Mouse (Mus musculus) liver, embryonic 12.5 days (tissue): ENCODE results near the gene Adam17. TPM values are rescaled to one million over a fixed set of nuclear protein-coding genes. Genes with fewer than 3 reads are reported as not detected.

Experiments used
- ATAC-seq: fragments of 200-750 bp; cut with Nextera tagmentation; 2 replicates; pipeline ENCODE4 v1.8.0; 2017; ENCODE audit warnings: moderate number of reproducible peaks, mild to moderate bottlenecking, moderate library complexity
- H3K27ac ChIP-seq: fragments of 300-500 bp; sonication (generic); 2 replicates; pipeline ENCODE4 v1.5.1; 2016; ENCODE audit warnings: mild to moderate bottlenecking
- H3K27me3 ChIP-seq: fragments of 300-500 bp; sonication (generic); replicated peaks from 2 replicates; pipeline ENCODE4 v1.6.1; 2016; ENCODE audit warnings: mild to moderate bottlenecking, moderate library complexity
- H3K36me3 ChIP-seq: fragments of 300-500 bp; sonication (generic); 2 replicates; pipeline ENCODE4 v1.6.1; 2016; ENCODE audit warnings: mild to moderate bottlenecking, moderate library complexity
- H3K4me1 ChIP-seq: fragments of 300-500 bp; sonication (generic); 2 replicates; pipeline ENCODE4 v1.6.1; 2016
- H3K4me2 ChIP-seq: fragments of 300-500 bp; sonication (generic); 2 replicates; pipeline ENCODE4 v1.6.1; 2016; ENCODE audit warnings: mild to moderate bottlenecking, moderate library complexity
- H3K4me3 ChIP-seq: fragments of 300-500 bp; sonication (generic); 2 replicates; pipeline ENCODE4 v1.5.1; 2016; ENCODE audit warnings: mild to moderate bottlenecking, moderate library complexity
- H3K9ac ChIP-seq: fragments of 300-500 bp; sonication (generic); 2 replicates; pipeline ENCODE4 v1.6.1; 2016; ENCODE audit warnings: mild to moderate bottlenecking, moderate library complexity
- H3K9me3 ChIP-seq: fragments of 300-500 bp; sonication (generic); replicated peaks from 2 replicates; pipeline ENCODE4 v1.6.1; 2016; ENCODE audit warnings: mild to moderate bottlenecking, moderate library complexity
- WGBS: fragments of 180-500 bp; shearing (Covaris S2); methylation state at CpG from one replicate; pipeline ENCODE4 v1.1.7; 2016; ENCODE audit not compliant: insufficient replicate concordance; 5-methylcytosine and 5-hydroxymethylcytosine counted together
- polyA plus RNA-seq: library from polyadenylated mRNA; unstranded; fragments of >200 nt; fragmentation: Nextera tagmentation; extraction: Ambion mirVana; gene quantifications from 2 replicates; pipeline ENCODE4 v1.2.1, GENCODE M21; 2016

The Adam17 gene
- polyA plus RNA-seq, 1 experiment from 2014 or later, result 24.9 TPM

GRCm38 (mm10) chr12:21375376-21376157 is 2.1 kb upstream of the Adam17 start:
- H3K4me1 ChIP-seq, result peaks cover 66% of the 10 kb centered on the region
- ATAC-seq, result no peak
- WGBS, result 42% methylated on average over 3 of the region's 3 CpGs
- peak overlapping the region; percentile 52 for H3K27ac ChIP-seq
- no peak overlapping the region; the same call in 1 of the 2 replicates for H3K4me2 ChIP-seq
- H3K9me3 ChIP-seq, result no peaks in the 10 kb centered on the region
- H3K36me3 ChIP-seq, result no peaks in the 10 kb centered on the region
- no peak overlapping the region for H3K4me3 ChIP-seq
- H3K27me3 ChIP-seq, result no peaks in the 10 kb centered on the region
- H3K9ac ChIP-seq, result no peak overlapping the region

GRCm38 (mm10) chr12:21373820-21374475 is 516 bp upstream of the Adam17 start:
- Histone ChIP-seq H3K4me2 (peak overlapping the region; percentile 87), H3K27me3 (no peaks in the 10 kb centered on the region), H3K4me3 (peak overlapping the region; percentile 76), H3K9ac (peak overlapping the region; percentile 86), H3K27ac (peak overlapping the region; percentile 94), H3K9me3 (no peaks in the 10 kb centered on the region), H3K36me3 (peaks cover 2% of the 10 kb centered on the region; the same call in 1 of the 2 replicates), H3K4me1 (peaks cover 53% of the 10 kb centered on the region)
- peak; percentile 34 for ATAC-seq
- WGBS, result under 1% methylated on average over 24 of the region's 24 CpGs

GRCm38 (mm10) chr12:21370035-21370611 is 3.3 kb downstream of the Adam17 start:
- no peaks in the 10 kb centered on the region for H3K9me3 ChIP-seq
- no peak overlapping the region for H3K4me3 ChIP-seq
- H3K27ac ChIP-seq, result no peak overlapping the region
- peaks cover 2% of the 10 kb centered on the region; the same call in 1 of the 2 replicates for H3K36me3 ChIP-seq
- H3K4me1 ChIP-seq, result peaks cover 30% of the 10 kb centered on the region
- H3K9ac ChIP-seq, result no peak overlapping the region
- H3K4me2 ChIP-seq, result no peak overlapping the region
- no peak for ATAC-seq
- no peaks in the 10 kb centered on the region for H3K27me3 ChIP-seq
- WGBS, result 89% methylated on average over 1 of the region's 1 CpGs

- 50% methylated on average over 5 of the region's 5 CpGs for WGBS
- H3K4me2 ChIP-seq, result no peak overlapping the region
- ATAC-seq, result no peak
Observed at GRCm38 (mm10) chr12:21369087-21369410, 4.4 kb downstream of the Adam17 start.

GRCm38 (mm10) chr12:21368376-21369086 is 4.9 kb downstream of the Adam17 start:
- Histone ChIP-seq H3K4me3 (no peak overlapping the region), H3K4me2 (no peak overlapping the region), H3K27me3 (no peaks in the 10 kb centered on the region), H3K4me1 (peaks cover 31% of the 10 kb centered on the region), H3K9me3 (no peaks in the 10 kb centered on the region), H3K27ac (peak overlapping the region; percentile 43; the same call in 1 of the 2 replicates), H3K36me3 (peaks cover 11% of the 10 kb centered on the region; the same call in 1 of the 2 replicates), H3K9ac (no peak overlapping the region)
- no peak for ATAC-seq
- 90% methylated on average over 9 of the region's 9 CpGs for WGBS

More at GRCm38 (mm10) chr12:21369087-21369410, 4.4 kb downstream of the Adam17 start:
- Histone ChIP-seq H3K27me3 (no peaks in the 10 kb centered on the region), H3K4me3 (no peak overlapping the region), H3K27ac (no peak overlapping the region), H3K4me1 (peaks cover 31% of the 10 kb centered on the region), H3K36me3 (peaks cover 7% of the 10 kb centered on the region; the same call in 1 of the 2 replicates), H3K9me3 (no peaks in the 10 kb centered on the region), H3K9ac (no peak overlapping the region)

- peak overlapping the region; percentile 8; the same call in 1 of the 2 replicates for H3K4me2 ChIP-seq
- ATAC-seq, result peak; percentile 54
- no peaks in the 10 kb centered on the region for H3K27me3 ChIP-seq
- H3K4me1 ChIP-seq, result peaks cover 18% of the 10 kb centered on the region
- H3K9ac ChIP-seq, result no peak overlapping the region
- no peak overlapping the region for H3K27ac ChIP-seq
- H3K4me3 ChIP-seq, result no peak overlapping the region
- no peaks in the 10 kb centered on the region for H3K9me3 ChIP-seq
- H3K36me3 ChIP-seq, result peaks cover 24% of the 10 kb centered on the region
- 69% methylated on average over 10 of the region's 10 CpGs for WGBS
Observed at GRCm38 (mm10) chr12:21364624-21365435, 8.6 kb downstream of the Adam17 start.

- no peak overlapping the region for H3K4me3 ChIP-seq
- no peak overlapping the region for H3K4me2 ChIP-seq
- no peaks in the 10 kb centered on the region for H3K9me3 ChIP-seq
- H3K4me1 ChIP-seq, result peaks cover 13% of the 10 kb centered on the region
- no peaks in the 10 kb centered on the region for H3K27me3 ChIP-seq
- no peak overlapping the region for H3K9ac ChIP-seq
- H3K27ac ChIP-seq, result no peak overlapping the region
- H3K36me3 ChIP-seq, result peaks cover 30% of the 10 kb centered on the region
- ATAC-seq, result no peak
- WGBS, result 76% methylated on average over 3 of the region's 3 CpGs
Observed at GRCm38 (mm10) chr12:21363195-21363594, 10.2 kb downstream of the Adam17 start.

GRCm38 (mm10) chr12:21362686-21363085 is 10.7 kb downstream of the Adam17 start:
- Histone ChIP-seq H3K4me2 (no peak overlapping the region), H3K36me3 (peaks cover 32% of the 10 kb centered on the region), H3K4me1 (peaks cover 13% of the 10 kb centered on the region), H3K9me3 (no peaks in the 10 kb centered on the region), H3K9ac (no peak overlapping the region), H3K27me3 (no peaks in the 10 kb centered on the region), H3K27ac (no peak overlapping the region), H3K4me3 (no peak overlapping the region)
- 62% methylated on average over 2 of the region's 2 CpGs for WGBS
- no peak for ATAC-seq

- Histone ChIP-seq H3K36me3 (peaks cover 75% of the 10 kb centered on the region), H3K4me2 (no peak overlapping the region), H3K4me3 (no peak overlapping the region), H3K4me1 (no peaks in the 10 kb centered on the region), H3K9me3 (peaks cover 8% of the 10 kb centered on the region; the same call in 1 of the 2 replicates), H3K9ac (no peak overlapping the region), H3K27me3 (no peaks in the 10 kb centered on the region), H3K27ac (no peak overlapping the region)
- ATAC-seq, result no peak
- 92% methylated on average over 8 of the region's 8 CpGs for WGBS
Observed at GRCm38 (mm10) chr12:21353681-21354080, 19.8 kb downstream of the Adam17 start.

- no peaks in the 10 kb centered on the region for H3K27me3 ChIP-seq
- H3K9me3 ChIP-seq, result peaks cover 8% of the 10 kb centered on the region; the same call in 1 of the 2 replicates
- no peak overlapping the region for H3K27ac ChIP-seq
- H3K36me3 ChIP-seq, result peaks cover 84% of the 10 kb centered on the region
- H3K4me3 ChIP-seq, result no peak overlapping the region
- no peak overlapping the region for H3K4me2 ChIP-seq
- no peak overlapping the region for H3K9ac ChIP-seq
- 84% methylated on average over 7 of the region's 7 CpGs for WGBS
- ATAC-seq, result no peak
- H3K4me1 ChIP-seq, result no peaks in the 10 kb centered on the region
Observed at GRCm38 (mm10) chr12:21350113-21350876, 23.1 kb downstream of the Adam17 start.
